Mouse (Mus musculus): ENCODE measurements around the gene Lcn8. TPM values are rescaled to one million over a fixed set of nuclear protein-coding genes. Genes with fewer than 3 reads are reported as not detected.
A peak's percentile ranks its signal among the peaks of the same experiment; 100 is the strongest.

The Lcn8 gene
- total RNA-seq (2021): 10 to 100 TPM; 31.0 to 33.3 TPM
- long read RNA-seq, experiment 1, partial matches to known transcripts: 54 of 59 reads
- long read RNA-seq, experiment 1, other reads (novel, unspliced or antisense): 5 of 59 reads
- long read RNA-seq, experiment 2, partial matches to known transcripts: 76 of 83 reads
- long read RNA-seq, experiment 2, other reads (novel, unspliced or antisense): 7 of 83 reads

DNA sequence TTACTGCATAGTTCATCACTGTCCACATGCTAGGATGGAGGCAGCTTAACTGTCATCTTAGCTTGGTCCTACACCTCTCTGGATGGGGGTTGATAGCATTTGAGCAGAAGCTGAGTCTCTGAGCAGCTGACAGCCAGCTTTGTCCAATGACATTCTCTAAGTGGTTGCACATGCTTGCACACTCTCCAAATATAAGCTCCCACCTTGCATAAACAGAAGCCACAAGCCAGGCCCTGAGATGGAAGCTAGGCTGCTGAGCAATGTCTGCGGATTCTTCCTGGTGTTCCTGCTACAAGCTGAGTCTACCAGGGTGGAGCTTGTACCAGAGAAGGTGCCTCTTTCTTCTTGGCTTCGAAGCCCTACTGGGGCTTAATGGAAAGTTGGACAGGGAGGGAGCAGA is at the start of gene Lcn8:
Lcn8 (plus strand) TSS at position 219 of the 400 bp plus-strand sequence.
- no peak for DNase-seq

GRCm38 (mm10) chr2:25607761-25608622 is 44.9 kb upstream of the Lcn8 start, which contains the start of gene Rabl6:
TSS of gene Rabl6 (minus strand) at chr2:25608521.
- intact Hi-C loops (cut with DNase I; ENCODE audit: low total_unique reads): no loop called here
- peak; percentile 90 for DNase-seq

More for the DNA sequence above, at the start of gene Lcn8:
- intact Hi-C loops (cut with DNase I; ENCODE audit: low total_unique reads): no loop called here

- intact Hi-C loops (cut with DNase I; ENCODE audit: low total_unique reads): no loop called here
- no peak for DNase-seq
Measured at GRCm38 (mm10) chr2:25608671-25609070, 44.2 kb upstream of the Lcn8 start.

GRCm38 (mm10) chr2:25616398-25616797 is 36.5 kb upstream of the Lcn8 start:
- intact Hi-C loops (cut with DNase I; ENCODE audit: low total_unique reads): no loop called here

DNA sequence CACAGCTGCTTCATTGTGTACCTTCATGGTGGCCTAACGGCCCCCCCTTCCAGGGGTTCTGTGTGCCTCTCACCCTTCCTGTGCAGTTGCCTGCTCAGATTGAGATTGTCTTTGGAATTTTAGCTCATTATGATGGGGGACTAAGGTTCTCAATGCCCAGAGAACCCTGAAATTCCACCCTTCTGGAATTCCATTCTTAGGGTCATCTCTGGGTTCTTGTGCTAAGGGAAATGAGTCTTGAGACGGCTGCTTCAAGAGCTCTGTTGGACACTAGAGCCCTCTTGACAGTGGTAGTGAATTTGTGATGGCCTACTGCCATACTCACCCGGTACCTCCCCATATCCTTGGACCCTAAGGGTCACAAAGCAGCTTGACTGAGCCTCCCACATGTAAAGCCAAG is 35.3 kb upstream of the Lcn8 start, which contains the start of gene Ccdc183:
Ccdc183 (minus strand) TSS at position 101 of the 400 bp plus-strand sequence.
- DNase-seq: no peak
- intact Hi-C loops (cut with DNase I; ENCODE audit: low total_unique reads): no loop called here

More at GRCm38 (mm10) chr2:25616398-25616797, 36.5 kb upstream of the Lcn8 start:
- DNase-seq: no peak

DNA sequence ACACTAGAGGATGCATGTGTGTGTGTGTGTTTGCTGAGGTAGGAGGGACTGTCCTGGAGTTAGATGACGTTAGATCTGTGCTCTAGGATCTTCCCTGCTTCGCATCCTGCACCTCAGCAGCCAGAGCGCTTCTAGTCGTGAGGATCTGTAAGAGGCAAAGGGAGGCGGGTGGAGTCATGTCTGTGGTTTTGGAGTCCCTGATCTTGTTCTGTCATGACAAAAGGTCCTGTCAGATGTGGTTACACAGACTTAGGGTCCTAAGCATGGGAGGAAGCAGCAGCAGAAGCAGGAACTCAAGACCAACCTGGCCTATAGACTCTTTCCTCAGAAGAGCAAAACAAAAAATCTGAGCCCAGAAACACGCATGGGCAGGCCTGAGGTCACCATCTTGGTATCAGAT is 32.5 kb upstream of the Lcn8 start:
- no peak for DNase-seq
- intact Hi-C loops (cut with DNase I; ENCODE audit: low total_unique reads): no loop called here

DNA sequence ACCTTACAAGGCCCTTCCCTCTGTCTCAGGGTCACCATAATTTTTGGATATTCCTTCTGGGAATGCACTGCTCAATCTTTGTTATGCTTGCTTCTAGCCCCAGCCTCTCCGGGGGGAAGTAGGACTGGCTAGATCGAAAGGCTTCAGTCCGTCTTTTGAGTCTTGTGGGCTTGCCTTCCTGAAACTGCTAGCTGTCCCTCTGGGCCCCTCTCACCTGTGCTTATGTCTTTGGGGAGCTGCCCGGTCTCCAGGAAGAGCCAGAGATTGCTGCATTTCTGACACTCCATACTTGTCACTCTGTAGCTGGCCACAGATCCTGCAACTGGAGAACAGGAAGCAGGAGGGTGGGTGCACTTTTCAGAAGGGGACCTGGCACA is 32.1 kb upstream of the Lcn8 start:
- no peak for DNase-seq
- intact Hi-C loops (cut with DNase I; ENCODE audit: low total_unique reads): no loop called here

DNA sequence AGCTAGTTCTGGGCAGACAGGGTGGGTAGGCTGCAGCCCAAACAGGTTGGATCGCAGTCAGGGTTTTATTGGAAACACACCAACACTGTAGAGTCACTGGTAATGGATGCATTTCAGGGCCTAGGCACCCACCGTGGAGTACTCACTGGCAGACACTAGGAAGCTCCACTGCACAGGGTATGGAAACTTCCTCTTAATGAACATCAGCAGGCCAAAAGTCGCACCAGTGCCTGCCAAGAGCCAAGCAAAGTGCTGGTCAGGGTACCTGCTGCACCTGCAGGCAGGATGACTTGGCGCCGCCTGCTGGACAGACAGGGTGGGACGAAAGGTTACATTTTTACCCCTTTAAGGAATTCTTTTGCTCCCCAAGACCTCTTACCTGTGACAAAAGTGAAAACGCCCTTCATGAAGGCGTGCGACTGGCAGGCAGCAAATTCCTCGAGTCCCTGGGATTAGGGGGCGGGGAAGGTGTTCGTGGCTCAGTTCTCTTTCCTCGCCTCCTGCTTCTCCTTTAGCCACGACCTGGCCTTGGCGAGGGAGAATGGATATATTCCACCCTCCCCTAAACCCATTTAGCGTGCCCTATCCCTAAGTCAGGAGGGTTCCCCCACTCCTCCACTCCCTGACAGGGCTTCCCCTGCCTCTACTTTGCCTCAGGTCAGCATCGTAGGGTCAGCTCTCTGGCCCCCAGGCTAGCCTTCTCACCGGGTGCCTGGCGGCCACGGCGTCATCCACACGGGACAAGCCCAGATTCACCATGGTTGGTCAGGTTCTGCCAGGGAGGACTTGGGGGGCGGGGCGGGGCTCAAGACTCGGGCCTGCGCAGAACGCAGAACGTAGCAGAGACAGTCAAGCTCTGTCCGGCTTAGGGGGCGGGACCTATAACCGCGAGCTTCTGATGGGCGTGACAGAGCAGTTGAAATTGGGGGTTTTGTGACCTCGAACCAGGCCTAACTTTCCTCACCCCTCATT is 31.4 kb upstream of the Lcn8 start, which contains the start of gene Tmem141:
Tmem141 (minus strand) TSS at position 777 of the 972 bp plus-strand sequence.
- intact Hi-C loops (cut with DNase I; ENCODE audit: low total_unique reads): no loop called here

GRCm38 (mm10) chr2:25625986-25626385 is 26.9 kb upstream of the Lcn8 start:
- intact Hi-C loops (cut with DNase I; ENCODE audit: low total_unique reads): no loop called here
- DNase-seq: no peak

More for the DNA sequence above, 31.4 kb upstream of the Lcn8 start, which contains the start of gene Tmem141:
- peak; percentile 89 for DNase-seq

- intact Hi-C loops (cut with DNase I; ENCODE audit: low total_unique reads): no loop called here
- DNase-seq: no peak
Measured at GRCm38 (mm10) chr2:25627811-25628210, 25.1 kb upstream of the Lcn8 start, which contains the start of gene Fcna. TSS of gene Fcna (minus strand) at chr2:25628030.

DNA sequence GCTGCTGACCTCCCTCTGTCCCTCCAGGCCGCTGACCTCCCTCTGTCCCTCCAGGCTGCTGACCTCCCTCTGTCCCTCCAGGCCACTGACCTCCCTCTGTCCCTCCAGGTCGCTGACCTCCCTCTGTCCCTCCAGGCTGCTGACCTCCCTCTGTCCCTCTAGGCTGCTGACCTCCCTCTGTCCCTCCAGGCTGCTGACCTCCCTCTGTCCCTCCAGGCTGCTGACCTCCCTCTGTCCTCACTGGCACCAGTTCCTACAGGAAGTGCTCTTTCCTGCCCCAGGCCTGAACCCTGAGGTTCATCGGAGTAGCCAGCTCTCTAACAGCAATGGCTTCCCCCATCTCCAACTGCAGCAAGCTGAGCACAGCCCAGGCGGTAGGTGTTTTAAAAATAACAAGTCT is 24.2 kb upstream of the Lcn8 start:
- intact Hi-C loops (cut with DNase I; ENCODE audit: low total_unique reads): no loop called here
- DNase-seq: no peak

GRCm38 (mm10) chr2:25633616-25634015 is 19.3 kb upstream of the Lcn8 start:
- intact Hi-C loops (cut with DNase I; ENCODE audit: low total_unique reads): loop anchor here (10.0 kb wide), 1 partner anchor 61 kb away; no protein-coding TSS in a partner anchor
- DNase-seq: no peak

GRCm38 (mm10) chr2:25634046-25634445 is 18.9 kb upstream of the Lcn8 start:
- intact Hi-C loops (cut with DNase I; ENCODE audit: low total_unique reads): loop anchor here (10.0 kb wide), 1 partner anchor 61 kb away; no protein-coding TSS in a partner anchor

DNA sequence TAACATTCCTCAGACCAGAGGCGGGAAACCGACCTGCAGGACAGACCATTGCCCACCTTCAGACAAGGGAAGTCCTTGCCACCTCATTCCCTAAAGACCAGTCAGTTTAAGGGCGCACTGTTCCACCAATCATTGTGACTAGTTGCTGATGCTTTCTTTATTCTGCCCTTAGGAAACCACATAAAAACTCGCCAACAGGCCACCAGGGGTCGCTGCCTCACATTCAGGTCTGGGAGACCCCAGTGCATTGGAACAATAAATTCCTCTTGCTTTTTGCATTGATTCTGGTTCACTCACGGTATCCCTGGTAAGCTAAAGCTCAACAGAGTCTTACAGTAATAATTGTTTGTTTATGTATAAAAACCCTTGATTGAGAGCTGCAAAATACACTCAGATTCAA is 13.0 kb upstream of the Lcn8 start:
- intact Hi-C loops (cut with DNase I; ENCODE audit: low total_unique reads): loop anchor here (10.0 kb wide), 1 partner anchor 55 kb away; no protein-coding TSS in a partner anchor
- DNase-seq: no peak

More at GRCm38 (mm10) chr2:25634046-25634445, 18.9 kb upstream of the Lcn8 start:
- no peak for DNase-seq

DNA sequence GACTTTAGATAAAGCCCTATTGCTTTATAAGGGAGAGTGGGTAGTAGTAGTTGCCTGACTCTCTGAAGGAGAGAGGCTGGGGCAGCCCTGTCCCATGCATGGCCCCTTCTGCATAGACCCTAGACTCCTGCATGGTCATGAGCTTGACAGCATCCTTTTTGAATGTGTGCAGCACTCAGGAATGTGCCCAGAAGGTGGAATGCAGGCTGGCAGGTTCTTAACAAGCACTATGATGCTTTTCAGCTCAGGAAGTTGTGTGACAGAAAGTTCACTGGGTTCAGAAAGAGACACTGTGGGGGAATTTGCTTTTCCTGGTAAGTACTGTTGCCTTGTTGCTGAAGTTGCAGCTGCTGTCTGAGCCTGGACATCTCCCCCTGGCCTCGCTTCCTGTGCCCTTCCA is 1.6 kb downstream of the Lcn8 start:
- intact Hi-C loops (cut with DNase I; ENCODE audit: low total_unique reads): no loop called here
- DNase-seq: no peak

- peak; percentile 38 for DNase-seq
- intact Hi-C loops (cut with DNase I; ENCODE audit: low total_unique reads): no loop called here
Measured at GRCm38 (mm10) chr2:25656691-25657090, 3.8 kb downstream of the Lcn8 start.

DNA sequence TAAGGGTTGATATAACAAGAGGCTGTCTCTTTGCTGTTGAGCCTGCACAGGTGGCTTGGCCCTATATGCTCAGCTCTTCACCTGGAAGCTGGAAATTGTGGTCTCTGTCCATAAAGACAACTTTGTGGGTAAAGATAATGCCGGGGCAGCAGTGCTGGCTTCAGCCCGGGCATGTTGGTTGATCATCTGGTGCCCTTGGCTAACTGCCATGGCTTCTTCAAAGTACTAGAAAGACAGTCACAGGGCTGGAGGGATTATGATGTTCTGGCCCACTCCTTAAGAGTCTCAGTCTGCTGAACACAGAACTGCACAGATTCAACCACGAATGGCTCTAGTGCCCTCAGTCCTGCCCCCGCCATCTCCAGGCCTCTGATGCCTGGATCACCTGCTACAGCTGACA is 4.3 kb downstream of the Lcn8 start:
- intact Hi-C loops (cut with DNase I; ENCODE audit: low total_unique reads): no loop called here
- no peak for DNase-seq

DNA sequence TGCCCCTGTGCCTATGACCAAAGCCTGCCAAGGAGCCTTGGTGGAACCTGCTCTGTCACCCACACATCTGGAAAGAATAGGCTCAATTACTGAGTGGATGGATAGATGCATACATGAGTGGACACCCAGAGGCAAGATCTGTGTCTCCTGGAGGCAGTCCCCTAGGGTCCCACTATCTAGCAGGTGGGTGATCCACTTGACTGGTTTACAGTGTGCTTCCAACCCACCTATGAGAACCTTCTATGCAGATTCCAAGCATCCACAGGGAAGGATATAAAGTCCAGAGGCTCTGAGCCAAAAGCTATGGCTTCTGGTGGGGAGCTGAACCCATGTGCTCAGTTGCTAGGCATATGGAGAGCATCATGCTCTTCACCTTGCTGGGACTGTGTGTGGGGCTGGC is 4.7 kb downstream of the Lcn8 start, which contains the start of gene Lcn5:
Lcn5 (plus strand) TSS at position 301 of the 400 bp plus-strand sequence.
- no peak for DNase-seq
- intact Hi-C loops (cut with DNase I; ENCODE audit: low total_unique reads): no loop called here

DNA sequence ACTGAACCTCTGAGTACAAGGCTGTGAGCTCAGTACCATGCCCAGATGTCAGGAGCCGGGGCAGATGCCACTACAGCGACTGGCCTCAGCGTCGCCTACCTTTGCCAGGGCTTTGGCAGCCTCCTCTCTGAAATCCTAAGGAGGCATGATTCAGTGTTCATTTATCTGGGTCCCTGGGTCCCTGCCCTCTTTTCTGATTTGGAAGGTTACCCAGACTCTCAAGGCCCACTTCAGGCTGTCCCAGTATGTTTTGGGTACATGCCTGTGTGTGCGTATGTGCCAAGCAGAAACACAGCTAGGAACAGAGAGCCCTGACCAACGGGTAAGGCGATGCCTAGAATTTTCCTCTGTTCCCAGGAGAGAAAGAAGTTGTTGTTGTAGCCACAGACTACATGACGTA is 7.4 kb downstream of the Lcn8 start:
- intact Hi-C loops (cut with DNase I; ENCODE audit: low total_unique reads): no loop called here
- no peak for DNase-seq

All from gastrocnemius, postnatal 14 days (tissue).